Mouse (Mus musculus) forebrain, postnatal 0 days (tissue): ENCODE data around the gene Ccdc93. TPM values are rescaled to one million over a fixed set of nuclear protein-coding genes. Genes with fewer than 3 reads are reported as not detected.

Experiments
- ATAC-seq: fragments of 200-750 bp; cut with Nextera tagmentation; 2 replicates; pipeline ENCODE4 v1.8.0; 2017; ENCODE audit warnings: mild to moderate bottlenecking, moderate library complexity
- DNase-seq: peaks from one replicate; pipeline ENCODE4 v3.0.0-alpha.2; 2015
- H3K27ac ChIP-seq: fragments of 300-500 bp; sonication (generic); 2 replicates; pipeline ENCODE4 v1.5.1; 2014; ENCODE audit warnings: low read depth, mild to moderate bottlenecking, antibody characterized with exemption, low read length, moderate library complexity, mixed read lengths
- H3K27me3 ChIP-seq: fragments of 300-500 bp; sonication (generic); 2 replicates; pipeline ENCODE4 v1.6.1; 2014; ENCODE audit warnings: mild to moderate bottlenecking, low read length, mixed read lengths; ENCODE audit not compliant: insufficient read depth
- H3K36me3 ChIP-seq: fragments of 300-500 bp; sonication (generic); 2 replicates; pipeline ENCODE4 v1.6.1; 2014; ENCODE audit warnings: mild to moderate bottlenecking, moderate library complexity; ENCODE audit not compliant: insufficient read depth
- H3K4me1 ChIP-seq: fragments of 300-500 bp; sonication (generic); 2 replicates; pipeline ENCODE4 v1.6.1; 2014; ENCODE audit warnings: antibody characterized with exemption; ENCODE audit not compliant: insufficient read depth
- H3K4me2 ChIP-seq: fragments of 300-500 bp; sonication (generic); 2 replicates; pipeline ENCODE4 v1.6.1; 2014; ENCODE audit warnings: low read depth, mild to moderate bottlenecking, moderate library complexity
- H3K4me3 ChIP-seq: fragments of 300-500 bp; sonication (generic); 2 replicates; pipeline ENCODE4 v1.5.1; 2014; ENCODE audit warnings: low read depth, low read length, mixed read lengths
- H3K9ac ChIP-seq: fragments of 300-500 bp; sonication (generic); 2 replicates; pipeline ENCODE4 v1.6.1; 2014; ENCODE audit warnings: mild to moderate bottlenecking
- H3K9me3 ChIP-seq: fragments of 300-500 bp; sonication (generic); 2 replicates; pipeline ENCODE4 v1.6.1; 2016; ENCODE audit warnings: low read length
- CTCF ChIP-seq: sonication (generic); IDR thresholded peaks from 2 replicates; pipeline ENCODE4 v1.5.1; 2016; ENCODE audit warnings: antibody characterized with exemption, control low read depth, low read depth
- WGBS: fragments of 180-500 bp; shearing (Covaris S2); extraction: QIAGEN DNeasy Blood & Tissue Kit; methylation state at CpG from one replicate; pipeline ENCODE4 v1.1.7; 2014; 5-methylcytosine and 5-hydroxymethylcytosine counted together
- polyA plus RNA-seq: library from polyadenylated mRNA; unstranded; fragments of >200 nt; fragmentation: Nextera tagmentation; extraction: Ambion mirVana; gene quantifications from 2 replicates; pipeline ENCODE4 v1.2.1, GENCODE M21; 2015
- total RNA-seq: library from RNA; depleted of rRNA; stranded (reverse); fragments of >200 nt; gene quantifications from 2 replicates; pipeline ENCODE4 v1.2.3, GENCODE M21; 2014

Gene Ccdc93
- total and polyA plus RNA-seq, 2 experiments from 2014 or later, result 6.7 to 14.6 TPM

GRCm38 (mm10) chr1:121419084-121419483, 11.8 kb upstream of the Ccdc93 start:
- Histone ChIP-seq H3K4me1 (no peaks in the 10 kb centered on the region), H3K27me3 (no peaks in the 10 kb centered on the region), H3K4me2 (no peak overlapping the region), H3K4me3 (no peak overlapping the region), H3K27ac (no peak overlapping the region), H3K9ac (no peak overlapping the region), H3K36me3 (no peaks in the 10 kb centered on the region), H3K9me3 (no peaks in the 10 kb centered on the region)
- ATAC-seq, result no peak
- 27% methylated on average over 4 of the region's 4 CpGs for WGBS
- TF ChIP-seq CTCF, result peak; percentile 67
- peak; percentile 54 for DNase-seq

GRCm38 (mm10) chr1:121419569-121420265, 11.1 kb upstream of the Ccdc93 start:
- Histone ChIP-seq H3K27ac (no peak overlapping the region), H3K9me3 (no peaks in the 10 kb centered on the region), H3K4me2 (no peak overlapping the region), H3K27me3 (no peaks in the 10 kb centered on the region), H3K4me3 (no peak overlapping the region), H3K4me1 (no peaks in the 10 kb centered on the region), H3K36me3 (no peaks in the 10 kb centered on the region), H3K9ac (no peak overlapping the region)
- no peak for TF ChIP-seq CTCF
- DNase-seq (no peak), ATAC-seq (no peak)
- 90% methylated on average over 12 of the region's 12 CpGs for WGBS

GRCm38 (mm10) chr1:121430183-121430937, 489 bp upstream of the Ccdc93 start:
- 24% methylated on average over 6 of the region's 6 CpGs for WGBS
- no peak for DNase-seq

GRCm38 (mm10) chr1:121435981-121436380, 5.1 kb downstream of the Ccdc93 start:
- WGBS, result 96% methylated on average over 7 of the region's 7 CpGs
- H3K9me3 ChIP-seq, result no peaks in the 10 kb centered on the region
- no peak overlapping the region for H3K4me2 ChIP-seq
- no peak for TF ChIP-seq CTCF
- peaks cover 13% of the 10 kb centered on the region; the same call in 1 of the 2 replicates for H3K4me1 ChIP-seq
- no peak overlapping the region for H3K4me3 ChIP-seq
- H3K27me3 ChIP-seq, result no peaks in the 10 kb centered on the region
- no peak overlapping the region for H3K9ac ChIP-seq
- peaks cover 25% of the 10 kb centered on the region for H3K36me3 ChIP-seq
- no peak overlapping the region for H3K27ac ChIP-seq
- no peak for DNase-seq
- ATAC-seq, result no peak

More at GRCm38 (mm10) chr1:121430183-121430937, 489 bp upstream of the Ccdc93 start:
- Histone ChIP-seq H3K27ac (no peak overlapping the region), H3K4me2 (peak overlapping the region; percentile 99), H3K4me1 (peaks cover 17% of the 10 kb centered on the region; the same call in 1 of the 2 replicates), H3K9ac (no peak overlapping the region), H3K4me3 (peak overlapping the region; percentile 99), H3K27me3 (no peaks in the 10 kb centered on the region), H3K36me3 (no peaks in the 10 kb centered on the region), H3K9me3 (no peaks in the 10 kb centered on the region)
- TF ChIP-seq CTCF, result no peak
- peak; percentile 14; the same call in 1 of the 2 replicates for ATAC-seq

- H3K4me2 ChIP-seq, result no peak overlapping the region
- no peak overlapping the region for H3K9ac ChIP-seq
- no peak overlapping the region for H3K4me3 ChIP-seq
- no peak overlapping the region for H3K27ac ChIP-seq
- H3K27me3 ChIP-seq, result no peaks in the 10 kb centered on the region
- no peaks in the 10 kb centered on the region for H3K4me1 ChIP-seq
- peaks cover 60% of the 10 kb centered on the region for H3K36me3 ChIP-seq
- WGBS, result 62% methylated on average over 13 of the region's 13 CpGs
- TF ChIP-seq CTCF, result peak; percentile 83
- DNase-seq (peak; percentile 78), ATAC-seq (peak; percentile 83)
- no peaks in the 10 kb centered on the region for H3K9me3 ChIP-seq
Observed at GRCm38 (mm10) chr1:121440535-121441381, 9.9 kb downstream of the Ccdc93 start.

- DNase-seq (no peak), ATAC-seq (no peak)
- H3K9me3 ChIP-seq, result no peaks in the 10 kb centered on the region
- H3K27ac ChIP-seq, result no peak overlapping the region
- no peaks in the 10 kb centered on the region for H3K4me1 ChIP-seq
- H3K4me3 ChIP-seq, result no peak overlapping the region
- H3K27me3 ChIP-seq, result no peaks in the 10 kb centered on the region
- no peak for TF ChIP-seq CTCF
- 93% methylated on average over 6 of the region's 6 CpGs for WGBS
- H3K36me3 ChIP-seq, result peaks cover 69% of the 10 kb centered on the region
- H3K9ac ChIP-seq, result no peak overlapping the region
- no peak overlapping the region for H3K4me2 ChIP-seq
Observed at GRCm38 (mm10) chr1:121444147-121444546, 13.3 kb downstream of the Ccdc93 start.
